Comparison of ENCODE assay signal across 8 mouse cellular contexts in the genomic region with DNA sequence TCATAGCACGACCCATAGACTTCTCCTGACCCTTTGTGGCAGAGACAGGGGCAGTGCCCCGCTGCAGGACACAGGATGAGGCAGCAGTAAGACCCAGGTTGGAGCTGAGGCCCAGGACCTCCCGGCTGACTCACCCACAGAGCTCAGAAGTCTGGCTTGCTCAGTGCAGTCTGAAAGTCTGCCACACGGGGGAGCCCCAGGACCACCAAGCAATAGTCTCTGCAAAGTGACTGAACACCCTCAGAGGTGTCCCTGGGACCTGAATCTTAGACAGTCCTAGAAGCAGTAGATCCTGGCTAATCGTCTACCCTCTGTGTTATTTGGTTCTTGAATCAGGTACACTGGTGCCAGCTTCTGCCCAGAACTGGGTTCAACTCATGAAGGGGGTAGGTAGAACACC. TPM values are rescaled to one million over a fixed set of nuclear protein-coding genes. Genes with fewer than 3 reads are reported as not detected.
DNase-seq lines count a peak whose midpoint lies in the region; ATAC-seq and TF ChIP-seq lines count a peak whose summit lies in the region.

No protein-coding gene starts in this region.

- TF ChIP-seq CTCF in brain, embryonic 14.5 days (IDR thresholded peaks at IDR 0.05; ENCODE audit: borderline replicate concordance, extremely low read depth, insufficient read depth, insufficient read length): peak; percentile 98
- peak; percentile 99 for TF ChIP-seq CTCF in kidney, postnatal 0 days (IDR thresholded peaks at IDR 0.05; ENCODE audit: low read depth)

- DNase-seq in CD4-positive helper T cell, adult 2 months (ENCODE audit: low read depth, low spot score): peak; percentile 87
- peak; percentile 93 for DNase-seq in brain, embryonic 14.5 days (ENCODE audit: low read depth)
- DNase-seq in kidney, postnatal 0 days (ENCODE audit: low spot score): peak; percentile 86
- peak; percentile 88 for DNase-seq in liver, embryonic 11.5 days (ENCODE audit: low spot score)
- DNase-seq in neural tube, embryonic 10.5 days (ENCODE audit: extremely low spot score, low spot score): peak; percentile 96

- 6% methylated on average over 5 of the region's 5 CpGs for WGBS in heart, embryonic 12.5 days
- 5% methylated on average over 5 of the region's 5 CpGs for WGBS in kidney, postnatal 0 days
- WGBS in liver, embryonic 11.5 days: 8% methylated on average over 5 of the region's 5 CpGs
- WGBS in stomach, embryonic 15.5 days: 4% methylated on average over 5 of the region's 5 CpGs

- peak; percentile 84 for ATAC-seq in erythroid progenitor cell, adult 5-6 weeks (replicated peaks; ENCODE audit: low FRiP score, poor library complexity, severe bottlenecking)
- ATAC-seq in heart, embryonic 12.5 days (ENCODE audit: insufficient number of reproducible peaks, low FRiP score): peak; percentile 36
- ATAC-seq in kidney, postnatal 0 days (replicated peaks; ENCODE audit: low FRiP score, low read depth): peak; percentile 47; the same call in 1 of the 2 replicates
- peak; percentile 66 for ATAC-seq in liver, embryonic 11.5 days (replicated peaks; ENCODE audit: low FRiP score)
- peak; percentile 51; the same call in 1 of the 2 replicates for ATAC-seq in stomach, embryonic 15.5 days (ENCODE audit: insufficient read depth, low FRiP score, low read depth)

- no peaks in the 10 kb centered on the region for H3K9me3 ChIP-seq in heart, embryonic 12.5 days (replicated peaks)
- no peaks in the 10 kb centered on the region for H3K9me3 ChIP-seq in kidney, postnatal 0 days (replicated peaks; ENCODE audit: low read length)
- no peaks in the 10 kb centered on the region for H3K9me3 ChIP-seq in liver, embryonic 11.5 days (ENCODE audit: control insufficient read depth, low read length)
- no peaks in the 10 kb centered on the region for H3K9me3 ChIP-seq in stomach, embryonic 15.5 days

- peaks cover 90% of the 10 kb centered on the region for H3K36me3 ChIP-seq in heart, embryonic 12.5 days
- H3K36me3 ChIP-seq in kidney, postnatal 0 days (ENCODE audit: insufficient read depth, low read length): peaks cover 23% of the 10 kb centered on the region
- peaks cover 21% of the 10 kb centered on the region for H3K36me3 ChIP-seq in liver, embryonic 11.5 days (ENCODE audit: control insufficient read depth, insufficient read depth, low read length)
- peaks cover 47% of the 10 kb centered on the region for H3K36me3 ChIP-seq in stomach, embryonic 15.5 days

- H3K4me1 ChIP-seq in heart, embryonic 12.5 days (replicated peaks): peaks cover 20% of the 10 kb centered on the region
- no peaks in the 10 kb centered on the region for H3K4me1 ChIP-seq in kidney, postnatal 0 days (replicated peaks; ENCODE audit: insufficient read depth, low read length)
- peaks cover 10% of the 10 kb centered on the region for H3K4me1 ChIP-seq in liver, embryonic 11.5 days (replicated peaks; ENCODE audit: control insufficient read depth, insufficient read depth, low read length)
- H3K4me1 ChIP-seq in stomach, embryonic 15.5 days: peaks cover 9% of the 10 kb centered on the region

- H3K4me3 ChIP-seq in heart, embryonic 12.5 days: no peak overlapping the region
- H3K4me3 ChIP-seq in kidney, postnatal 0 days (replicated peaks; ENCODE audit: low read depth, low read length): no peak overlapping the region
- no peak overlapping the region for H3K4me3 ChIP-seq in liver, embryonic 11.5 days (ENCODE audit: low read depth, low read length)
- H3K4me3 ChIP-seq in stomach, embryonic 15.5 days (replicated peaks): no peak overlapping the region

- no peak overlapping the region for H3K4me2 ChIP-seq in heart, embryonic 12.5 days
- no peak overlapping the region for H3K4me2 ChIP-seq in kidney, postnatal 0 days (ENCODE audit: low read length)
- H3K4me2 ChIP-seq in liver, embryonic 11.5 days: no peak overlapping the region
- no peak overlapping the region for H3K4me2 ChIP-seq in stomach, embryonic 15.5 days

- H3K9ac ChIP-seq in heart, embryonic 12.5 days: 0 out of 2 replicates have a peak overlapping the region, but pooled peaks have one; percentile 7
- no peak overlapping the region for H3K9ac ChIP-seq in kidney, postnatal 0 days (ENCODE audit: low read depth, low read length)
- H3K9ac ChIP-seq in liver, embryonic 11.5 days (ENCODE audit: low read depth, low read length): no peak overlapping the region
- no peak overlapping the region for H3K9ac ChIP-seq in stomach, embryonic 15.5 days

- H3K27ac ChIP-seq in heart, embryonic 12.5 days (ENCODE audit: poor library complexity, severe bottlenecking): no peak overlapping the region
- H3K27ac ChIP-seq in kidney, postnatal 0 days: no peak overlapping the region
- H3K27ac ChIP-seq in liver, embryonic 11.5 days (ENCODE audit: low read depth, low read length): no peak overlapping the region
- H3K27ac ChIP-seq in stomach, embryonic 15.5 days: no peak overlapping the region

- no peak for TF ChIP-seq POLR2A in brain, embryonic 14.5 days (IDR thresholded peaks at IDR 0.05; ENCODE audit: borderline replicate concordance, extremely low read depth, insufficient read depth, insufficient read length, poor library complexity, severe bottlenecking)

- H3K27me3 ChIP-seq in heart, embryonic 12.5 days (replicated peaks): no peaks in the 10 kb centered on the region
- H3K27me3 ChIP-seq in kidney, postnatal 0 days (ENCODE audit: insufficient read depth, low read length): no peaks in the 10 kb centered on the region
- no peaks in the 10 kb centered on the region for H3K27me3 ChIP-seq in liver, embryonic 11.5 days (replicated peaks; ENCODE audit: control insufficient read depth, insufficient read depth, low read length)
- H3K27me3 ChIP-seq in stomach, embryonic 15.5 days (replicated peaks): no peaks in the 10 kb centered on the region

RNA-seq across cellular contexts. Expression of gene Mtfr1l, which starts 8.1 kb away (rescaled TPM):
- 152 and 168 TPM in 2 replicates for polyA plus RNA-seq in brain, embryonic 14.5 days (2012; rRNA removed)
- total RNA-seq in erythroid progenitor cell, adult 5-6 weeks (2015; ENCODE audit: low replicate concordance): 19.5 and 22.6 TPM in 2 replicates
- 17.2 and 17.9 TPM in 2 replicates for total RNA-seq in erythroid progenitor cell, adult 5-6 weeks (2017; ENCODE audit: low replicate concordance)
- 151 and 156 TPM in 2 replicates for polyA plus RNA-seq in heart, embryonic 12.5 days (2016; fragmentation: Nextera tagmentation; extraction: Ambion mirVana)
- 137 and 141 TPM in 2 replicates for polyA plus RNA-seq in kidney, postnatal 0 days (2015; fragmentation: Nextera tagmentation; extraction: Ambion mirVana)
- 107 and 114 TPM in 2 replicates for polyA plus RNA-seq in liver, embryonic 11.5 days (2014; fragmentation: Nextera tagmentation; extraction: Ambion mirVana)
- polyA plus RNA-seq in stomach, embryonic 15.5 days (2015; fragmentation: Nextera tagmentation; extraction: Ambion mirVana): 92.1 and 101 TPM in 2 replicates

RNA-seq across cellular contexts. Expression of gene Selenon, which starts 8.7 kb away (rescaled TPM):
- polyA plus RNA-seq in brain, embryonic 14.5 days (2012; rRNA removed): 46.3 and 55.6 TPM in 2 replicates
- 7.6 and 9.6 TPM in 2 replicates for total RNA-seq in erythroid progenitor cell, adult 5-6 weeks (2015; ENCODE audit: low replicate concordance)
- 0.77 and 2.2 TPM in 2 replicates for total RNA-seq in erythroid progenitor cell, adult 5-6 weeks (2017; ENCODE audit: low replicate concordance)
- polyA plus RNA-seq in heart, embryonic 12.5 days (2016; fragmentation: Nextera tagmentation; extraction: Ambion mirVana): 31.7 and 31.9 TPM in 2 replicates
- polyA plus RNA-seq in kidney, postnatal 0 days (2015; fragmentation: Nextera tagmentation; extraction: Ambion mirVana): 13.9 and 27.9 TPM in 2 replicates
- 12.4 and 13.1 TPM in 2 replicates for polyA plus RNA-seq in liver, embryonic 11.5 days (2014; fragmentation: Nextera tagmentation; extraction: Ambion mirVana)
- polyA plus RNA-seq in stomach, embryonic 15.5 days (2015; fragmentation: Nextera tagmentation; extraction: Ambion mirVana): 33.0 and 37.8 TPM in 2 replicates

RNA-seq across cellular contexts. Expression of gene Aunip, which starts 32.5 kb away (rescaled TPM):
- 2.8 and 3.9 TPM in 2 replicates for polyA plus RNA-seq in brain, embryonic 14.5 days (2012; rRNA removed)
- 3.8 and 15.5 TPM in 2 replicates for total RNA-seq in erythroid progenitor cell, adult 5-6 weeks (2015; ENCODE audit: low replicate concordance)
- total RNA-seq in erythroid progenitor cell, adult 5-6 weeks (2017; ENCODE audit: low replicate concordance): 16.3 and 20.5 TPM in 2 replicates
- polyA plus RNA-seq in heart, embryonic 12.5 days (2016; fragmentation: Nextera tagmentation; extraction: Ambion mirVana): 11.4 and 12.0 TPM in 2 replicates
- polyA plus RNA-seq in kidney, postnatal 0 days (2015; fragmentation: Nextera tagmentation; extraction: Ambion mirVana): 5.2 and 7.0 TPM in 2 replicates
- 15.9 and 18.5 TPM in 2 replicates for polyA plus RNA-seq in liver, embryonic 11.5 days (2014; fragmentation: Nextera tagmentation; extraction: Ambion mirVana)
- polyA plus RNA-seq in stomach, embryonic 15.5 days (2015; fragmentation: Nextera tagmentation; extraction: Ambion mirVana): 12.7 and 14.0 TPM in 2 replicates

RNA-seq across cellular contexts. Expression of gene Paqr7, which starts 46.8 kb away (rescaled TPM):
- polyA plus RNA-seq in brain, embryonic 14.5 days (2012; rRNA removed): 19.6 and 21.3 TPM in 2 replicates
- 1.7 and 3.6 TPM in 2 replicates for total RNA-seq in erythroid progenitor cell, adult 5-6 weeks (2015; ENCODE audit: low replicate concordance)
- total RNA-seq in erythroid progenitor cell, adult 5-6 weeks (2017; ENCODE audit: low replicate concordance): 1.6 and 1.9 TPM in 2 replicates
- polyA plus RNA-seq in heart, embryonic 12.5 days (2016; fragmentation: Nextera tagmentation; extraction: Ambion mirVana): 12.3 and 12.9 TPM in 2 replicates
- polyA plus RNA-seq in kidney, postnatal 0 days (2015; fragmentation: Nextera tagmentation; extraction: Ambion mirVana): 5.4 and 5.7 TPM in 2 replicates
- 2.5 and 3.0 TPM in 2 replicates for polyA plus RNA-seq in liver, embryonic 11.5 days (2014; fragmentation: Nextera tagmentation; extraction: Ambion mirVana)
- 6.4 and 6.7 TPM in 2 replicates for polyA plus RNA-seq in stomach, embryonic 15.5 days (2015; fragmentation: Nextera tagmentation; extraction: Ambion mirVana)
